Mouse (Mus musculus): ENCODE data around the gene Zfp963.
"Not testable (repeated sequence)": the region's sequence is repeated elsewhere in the genome, so short reads cannot be mapped to it uniquely, and the experiment has no call there.

Zfp963 gene

DNA sequence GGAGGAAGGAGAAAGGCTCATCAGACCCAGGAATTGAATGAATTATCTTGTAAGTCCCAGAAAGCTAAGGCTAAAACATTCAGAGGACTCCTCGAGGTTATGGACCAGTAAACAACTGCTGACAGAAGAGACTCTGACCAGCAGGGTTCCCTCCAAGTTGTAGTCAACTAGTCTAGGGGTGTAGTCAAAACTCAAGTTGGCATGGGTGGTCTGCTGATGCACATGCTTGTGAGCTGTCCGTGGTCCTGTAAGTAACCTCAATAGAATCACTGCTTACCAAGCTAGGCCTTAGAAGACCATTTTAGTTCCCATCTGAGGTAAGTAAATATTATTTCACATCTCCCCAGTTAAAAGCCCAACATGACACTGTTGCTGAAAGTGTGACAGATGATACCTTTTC lies 8.5 kb downstream of the Zfp963 start:
- CTCF ChIA-PET, result interaction anchor here (0.7 kb wide), 1 partner anchor 61 kb away, joined by 3 read pairs; no protein-coding TSS in a partner anchor

DNA sequence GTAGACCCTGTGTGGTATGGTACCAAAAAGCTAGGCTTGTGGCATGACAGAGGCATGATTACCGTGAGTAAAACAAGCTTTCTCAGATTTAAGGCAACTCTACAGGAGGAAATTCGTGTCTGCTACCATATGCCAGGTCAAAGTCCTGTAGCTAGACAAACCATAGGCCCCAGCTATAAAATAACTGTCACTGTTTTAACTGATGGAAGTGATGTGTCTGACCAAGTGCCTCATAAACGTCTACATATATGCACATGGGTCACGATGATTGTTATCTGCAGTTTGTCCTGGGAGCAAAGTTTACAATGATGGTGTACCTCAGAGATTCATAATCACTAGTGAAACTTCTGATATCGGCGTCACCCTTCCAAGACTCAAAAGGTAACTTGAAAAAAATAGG lies 9.0 kb downstream of the Zfp963 start:
- CTCF ChIA-PET, result interaction anchor here (0.7 kb wide), 1 partner anchor 61 kb away, joined by 3 read pairs; no protein-coding TSS in a partner anchor

GRCm38 (mm10) chr8:69735495-69735894 lies 14.3 kb downstream of the Zfp963 start:
- CTCF ChIA-PET, result no interaction called here

GRCm38 (mm10) chr8:69717232-69717580 lies 32.6 kb downstream of the Zfp963 start:
- CTCF ChIA-PET, result no interaction called here

DNA sequence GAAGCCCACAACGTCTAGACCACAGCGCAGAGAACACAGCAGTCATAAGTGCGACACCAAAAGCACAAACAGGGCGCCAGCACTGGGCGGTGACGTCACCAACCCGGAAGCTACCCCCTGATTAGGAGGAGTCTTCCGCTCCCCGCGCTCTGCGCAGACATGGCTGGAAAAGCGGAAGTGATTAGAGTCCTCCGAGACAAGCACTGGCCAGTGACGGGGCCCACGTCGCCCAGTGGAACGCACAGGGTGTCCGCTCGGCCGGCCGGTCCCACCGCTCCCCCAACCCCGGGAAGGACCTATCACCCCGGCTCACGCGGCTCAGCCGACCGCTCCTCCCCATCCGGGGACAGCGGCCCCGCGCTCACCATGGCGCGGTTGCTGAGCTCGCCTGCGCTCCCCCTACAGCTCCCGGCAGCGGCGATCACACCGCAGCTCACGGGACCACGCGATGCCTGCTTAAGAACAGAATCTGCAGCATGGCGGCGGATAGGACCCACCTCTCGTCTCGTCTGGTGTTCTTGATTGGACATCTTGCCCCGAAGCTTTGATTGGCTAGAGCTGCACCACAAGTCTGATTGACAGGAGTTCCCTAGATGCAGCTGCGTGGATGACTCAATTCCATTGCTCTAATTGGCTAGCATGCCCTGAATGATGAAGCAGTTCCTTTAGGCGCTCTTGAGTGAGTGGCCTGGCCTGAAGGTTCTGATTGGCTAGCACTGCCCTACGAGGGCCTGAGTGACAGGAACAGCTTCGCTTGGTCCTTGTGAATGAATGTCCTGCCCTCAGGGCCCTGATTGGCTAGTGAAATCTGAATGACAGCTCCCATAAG lies 33.2 kb downstream of the Zfp963 start:
- CTCF ChIA-PET, result no interaction called here

DNA sequence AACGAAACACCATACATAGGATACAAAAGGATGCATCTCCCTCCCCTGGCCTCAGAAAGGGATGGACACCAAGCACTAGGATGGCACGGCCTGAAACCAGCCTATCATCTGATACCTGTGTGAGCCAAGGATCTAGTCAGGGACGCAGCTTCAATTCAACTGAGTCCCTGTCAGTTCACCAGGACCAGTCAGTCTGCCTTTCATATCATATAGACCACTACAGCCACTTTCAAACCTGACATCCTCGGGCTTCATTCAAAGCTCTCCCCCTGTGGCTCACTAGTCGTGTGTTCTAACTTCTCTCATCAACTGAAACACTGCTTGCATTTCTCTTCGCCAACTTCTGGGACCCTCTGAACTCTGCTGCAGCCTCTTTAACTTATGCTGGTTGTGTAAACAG lies 34.4 kb downstream of the Zfp963 start:
- CTCF ChIA-PET, result interaction anchor here (0.6 kb wide), 1 partner anchor 94 kb away, joined by 3 read pairs; no protein-coding TSS in a partner anchor

DNA sequence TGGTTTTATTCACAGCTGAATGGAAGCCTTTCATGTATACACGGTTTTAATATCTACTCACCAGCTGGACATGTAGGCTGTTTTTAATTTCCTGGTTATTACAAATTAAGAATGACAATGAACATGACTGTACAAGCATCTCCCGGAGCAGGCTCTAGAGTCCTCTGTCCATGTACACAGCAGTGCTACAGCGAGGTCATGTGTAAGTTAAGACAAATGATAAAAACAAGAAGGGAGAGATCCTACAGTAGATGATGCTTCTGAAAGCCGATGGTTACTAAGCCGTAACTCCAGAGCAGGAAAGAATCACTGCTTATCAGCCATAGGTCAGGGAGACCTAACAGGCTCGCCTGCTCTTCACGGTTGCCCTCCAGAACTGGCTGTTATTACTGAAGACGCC lies 36.3 kb downstream of the Zfp963 start:
- CTCF ChIA-PET, result interaction anchor here (0.6 kb wide), 1 partner anchor 981 kb away, joined by 9 read pairs; no protein-coding TSS in a partner anchor

- CTCF ChIA-PET, result not testable (repeated sequence)
Observed at GRCm38 (mm10) chr8:69710624-69711023, 39.1 kb downstream of the Zfp963 start, which contains the start of gene Zfp869. Gene Zfp869, minus strand, starts transcription at chr8:69710724.

- CTCF ChIA-PET, result no interaction called here
Observed at GRCm38 (mm10) chr8:69701810-69702209, 48.0 kb downstream of the Zfp963 start.

All from spleen, embryonic (tissue).